Mouse (Mus musculus) cerebral cortex, adult 2 months (tissue): ENCODE data around the gene Casc3.

Experiments
- WGBS: fragments of 180-500 bp; shearing (Covaris S2); methylation state at CpG from one replicate; pipeline ENCODE4 v1.1.7; 2018; 5-methylcytosine and 5-hydroxymethylcytosine counted together

Gene Casc3

DNA sequence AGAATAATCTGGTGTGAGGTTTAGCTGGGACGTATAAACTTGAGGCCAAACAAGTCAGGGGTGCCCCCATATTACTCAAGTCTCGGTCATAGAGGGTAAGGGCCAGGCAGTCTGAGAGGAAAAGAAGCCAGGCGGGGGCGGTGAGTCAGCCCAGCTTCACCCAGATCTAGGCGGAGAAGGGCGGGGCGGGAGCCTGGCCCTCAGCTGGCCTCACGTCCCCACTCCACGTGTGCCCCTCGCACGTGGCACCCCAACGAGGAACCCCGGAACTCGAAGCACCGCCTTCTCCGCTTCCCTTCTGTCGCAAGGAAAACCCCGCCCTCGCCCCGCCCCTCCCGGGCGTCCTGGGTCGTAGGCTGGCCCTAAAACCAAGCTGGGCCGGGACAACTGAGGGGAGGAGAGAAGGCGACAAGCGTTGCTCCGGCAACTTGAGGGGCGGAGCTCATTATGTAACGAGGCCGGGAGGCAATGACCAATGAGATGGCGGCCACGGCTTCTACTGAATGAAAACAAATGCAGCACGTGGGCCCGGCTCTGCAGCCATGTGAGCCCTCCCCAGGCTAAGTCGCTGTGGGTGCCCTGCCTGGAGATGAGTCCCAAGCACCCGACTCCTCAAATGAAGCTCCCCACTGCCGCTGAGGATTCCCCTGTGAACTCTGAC is 30.9 kb upstream of the Casc3 start:
- WGBS = under 1% methylated on average over 37 of the region's 37 CpGs

DNA sequence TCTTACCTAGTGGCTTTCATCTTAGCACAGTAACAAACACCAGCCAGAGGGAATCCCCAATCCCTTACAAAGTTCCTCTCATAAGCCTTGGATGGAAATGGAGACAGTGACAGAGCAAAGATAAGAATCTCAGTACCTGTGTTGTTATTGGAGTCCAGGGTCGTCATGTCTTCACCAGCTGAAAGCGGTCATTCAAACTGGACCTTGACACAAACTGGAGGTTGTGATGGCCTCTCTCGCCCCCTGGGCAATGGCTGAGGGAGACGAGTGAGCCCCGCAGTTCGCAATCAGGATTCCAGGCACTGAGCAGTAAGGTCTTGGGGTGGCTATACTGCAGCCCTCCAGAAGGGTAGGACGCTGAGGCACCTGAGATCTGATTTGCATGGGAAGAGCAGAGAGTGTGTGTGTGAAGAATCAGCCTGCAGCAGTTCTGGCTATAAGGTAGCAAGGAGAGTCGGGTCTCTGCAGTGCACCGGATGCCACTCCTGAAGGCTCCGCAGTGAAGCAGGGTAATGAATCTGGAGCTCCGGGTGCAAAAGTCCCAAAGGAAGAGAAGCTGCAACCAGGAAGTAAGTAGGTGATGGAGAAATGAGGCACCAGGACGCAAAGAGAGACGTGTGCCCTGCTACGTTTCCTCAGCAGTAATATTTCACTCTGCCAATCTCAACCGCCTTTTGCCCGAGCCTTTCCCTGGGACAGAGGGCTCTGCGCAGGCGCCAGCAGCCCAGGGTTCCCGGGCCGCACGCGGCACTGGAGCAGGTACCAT is 29.9 kb upstream of the Casc3 start, which contains the start of gene Nr1d1:
Nr1d1 (minus strand) TSS at position 752 of the 766 bp plus-strand sequence.
- WGBS = under 1% methylated on average over 22 of the region's 22 CpGs

- WGBS = 3% methylated on average over 15 of the region's 15 CpGs
These were observed 29.2 kb upstream of the Casc3 start for GRCm38 (mm10) chr11:98775348-98776051.

DNA sequence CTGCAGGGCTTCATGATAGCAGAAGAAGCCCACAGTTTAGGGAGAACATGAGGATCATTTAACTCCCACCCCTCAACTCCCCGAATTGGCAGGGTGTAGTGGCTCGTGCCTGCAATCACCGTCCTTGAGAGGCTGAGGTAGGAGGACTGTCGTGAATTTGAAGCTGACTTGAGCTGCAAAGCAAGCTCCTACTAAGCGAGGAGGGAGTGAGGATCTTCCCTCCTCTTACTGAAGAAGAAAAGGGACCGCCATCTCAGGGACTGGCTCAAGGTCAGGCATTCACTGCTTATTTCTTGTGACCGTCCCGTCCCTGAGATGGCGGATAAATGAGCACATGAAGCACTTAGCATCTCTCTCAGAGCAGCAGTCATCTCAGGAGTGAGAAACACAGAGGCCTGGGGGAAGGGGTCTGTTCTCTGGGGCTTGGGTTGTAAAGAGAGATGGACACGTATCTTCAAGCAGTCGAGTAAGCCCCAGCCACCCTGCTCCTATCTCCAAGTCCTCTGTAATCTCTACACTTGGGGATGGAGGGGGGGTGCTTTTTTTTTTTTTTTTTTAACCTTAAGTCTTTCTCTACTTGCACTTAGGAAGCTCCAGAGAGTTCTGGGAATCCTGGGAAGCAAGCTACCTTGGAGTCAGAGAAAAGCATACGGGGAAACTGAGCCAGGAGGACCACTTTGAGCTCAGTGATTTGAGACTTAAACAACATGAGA is 28.5 kb upstream of the Casc3 start:
- WGBS = 41% methylated on average over 12 of the region's 12 CpGs

GRCm38 (mm10) chr11:98776843-98777590 is 27.7 kb upstream of the Casc3 start:
- 34% methylated on average over 9 of the region's 9 CpGs for WGBS

GRCm38 (mm10) chr11:98781851-98782512 is 22.7 kb upstream of the Casc3 start:
- 17% methylated on average over 13 of the region's 14 CpGs for WGBS

- WGBS = 6% methylated on average over 17 of the region's 17 CpGs
These were observed 22.0 kb upstream of the Casc3 start for GRCm38 (mm10) chr11:98782651-98783235.

DNA sequence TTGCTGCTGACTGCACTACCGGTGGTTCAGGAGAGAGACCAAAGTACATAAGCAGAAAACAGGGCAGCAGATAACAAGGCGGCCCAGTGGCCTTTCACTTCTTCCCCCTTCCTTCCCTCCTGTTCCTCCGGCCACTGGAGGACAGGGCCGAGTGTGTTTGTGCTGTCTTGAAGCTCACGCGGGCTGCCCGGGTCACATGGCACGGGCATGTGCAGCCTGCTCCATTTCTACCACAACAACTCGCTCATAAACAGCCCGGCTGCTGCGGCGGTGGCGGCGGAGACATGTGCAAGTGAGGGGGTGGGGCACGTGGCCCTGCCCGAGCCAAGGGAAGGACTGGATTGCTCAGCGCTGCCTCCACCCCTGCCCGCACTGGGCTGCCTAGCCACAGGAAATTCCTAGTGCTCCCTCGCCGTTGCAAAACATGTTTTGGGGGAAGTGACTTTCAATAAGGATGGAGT is 21.4 kb upstream of the Casc3 start:
- WGBS = under 1% methylated on average over 20 of the region's 20 CpGs

GRCm38 (mm10) chr11:98784139-98784538 is 20.6 kb upstream of the Casc3 start:
- 75% methylated on average over 4 of the region's 4 CpGs for WGBS

GRCm38 (mm10) chr11:98785214-98785613 is 19.5 kb upstream of the Casc3 start:
- 31% methylated on average over 10 of the region's 10 CpGs for WGBS

DNA sequence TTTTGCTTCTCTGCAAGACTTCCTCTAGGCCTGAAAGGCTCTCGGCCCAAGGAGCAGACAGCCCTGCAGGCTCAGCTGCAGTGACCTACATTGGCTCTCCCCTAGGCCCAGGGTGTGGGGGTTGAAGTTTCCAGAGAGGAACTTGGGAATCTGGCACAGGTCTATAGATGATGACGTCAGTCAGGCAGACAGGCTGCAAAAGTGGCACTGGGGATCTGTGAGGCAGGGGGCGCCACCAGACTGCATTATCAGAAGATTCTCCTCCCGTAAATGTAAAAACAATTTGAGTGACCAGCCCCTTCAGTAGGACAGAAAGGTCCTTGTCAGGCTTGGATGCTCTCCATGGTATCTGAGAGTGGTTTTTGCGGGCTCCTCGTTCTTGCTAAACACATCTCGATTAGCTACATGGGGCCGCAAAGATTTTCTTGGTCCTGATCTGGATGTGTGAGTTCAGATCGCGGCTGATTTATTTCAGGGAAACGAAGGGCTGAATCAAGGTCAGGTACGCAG is 18.9 kb upstream of the Casc3 start:
- WGBS = under 1% methylated on average over 12 of the region's 12 CpGs

DNA sequence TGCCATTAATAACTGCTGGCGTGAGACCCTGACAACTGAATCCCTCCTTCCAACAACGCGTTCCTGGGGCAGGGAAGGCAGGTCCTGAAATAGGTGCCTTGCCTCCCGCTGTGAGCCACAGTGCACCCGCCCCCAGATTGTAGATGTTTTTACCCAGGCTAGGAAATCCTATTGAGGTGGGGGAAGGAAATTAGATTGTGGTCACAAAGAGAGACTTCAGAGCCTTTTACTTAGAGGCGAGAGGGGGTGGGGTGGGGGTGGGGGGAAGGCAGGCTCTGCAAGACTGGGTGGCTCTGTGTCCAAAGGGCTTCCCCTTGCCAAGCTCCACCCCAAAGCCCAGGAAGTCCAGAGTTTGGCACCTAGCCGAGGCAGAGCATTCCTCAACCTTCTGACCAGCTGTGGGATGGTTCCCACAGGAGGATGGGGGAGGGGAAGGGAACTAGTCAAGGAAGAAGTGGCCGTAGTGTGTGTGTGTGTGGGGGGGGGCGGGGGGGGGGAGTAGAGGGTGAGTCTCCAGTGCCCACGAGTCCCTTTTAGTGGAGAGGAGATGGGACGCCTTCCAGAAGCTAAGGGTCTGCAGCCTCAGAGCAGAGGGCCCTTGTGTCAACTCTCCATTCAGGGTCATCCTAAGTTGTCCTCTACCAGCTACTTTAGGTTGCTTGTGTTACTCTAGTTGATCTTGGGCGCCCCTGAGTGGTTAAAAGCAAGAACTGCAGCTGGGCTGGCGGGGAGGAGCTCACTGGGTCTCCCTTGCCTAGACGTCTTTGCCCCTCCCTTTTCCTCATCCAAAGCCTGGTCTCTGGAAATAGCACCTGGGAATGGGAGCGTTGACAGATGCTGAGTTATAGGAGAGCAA is 18.1 kb upstream of the Casc3 start:
- under 1% methylated on average over 15 of the region's 15 CpGs for WGBS

GRCm38 (mm10) chr11:98787229-98787628 is 17.5 kb upstream of the Casc3 start:
- 21% methylated on average over 7 of the region's 7 CpGs for WGBS

- WGBS = 80% methylated on average over 1 of the region's 1 CpGs
These were observed 17.0 kb upstream of the Casc3 start for GRCm38 (mm10) chr11:98787691-98788090.

GRCm38 (mm10) chr11:98788139-98788538 is 16.6 kb upstream of the Casc3 start:
- WGBS = 88% methylated on average over 5 of the region's 5 CpGs

DNA sequence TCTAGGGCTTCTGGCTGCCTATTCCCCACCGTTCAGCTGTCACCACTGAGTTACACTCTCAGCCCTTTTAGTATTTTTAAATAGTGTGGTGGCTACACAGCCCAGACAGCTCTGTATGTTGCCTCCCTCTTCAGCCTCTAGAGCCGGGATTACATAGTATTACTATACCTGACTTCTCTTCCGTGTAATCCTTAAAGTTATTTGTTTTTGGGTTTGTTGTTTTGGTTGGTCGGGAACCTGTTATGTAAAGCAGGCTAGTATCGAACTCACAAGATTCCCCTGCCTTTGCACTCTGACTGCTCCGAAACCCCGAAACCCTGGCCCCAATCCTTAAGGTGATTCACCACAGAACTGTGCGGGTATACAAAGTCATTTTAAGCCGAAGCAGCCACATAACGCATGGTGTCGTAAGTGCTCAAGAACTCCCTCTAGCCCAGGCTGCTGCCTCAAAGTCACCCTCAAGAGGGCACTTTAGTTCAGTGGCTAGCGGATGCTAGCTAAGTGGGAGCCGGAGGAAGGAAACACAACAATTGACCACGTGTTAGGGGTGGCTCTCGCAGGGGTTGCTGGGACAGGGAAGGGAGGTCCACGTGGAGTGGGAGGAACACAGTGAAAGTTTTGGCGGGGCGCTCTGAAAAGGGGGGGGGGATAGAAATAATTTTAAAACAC is 16.0 kb upstream of the Casc3 start:
- WGBS = 3% methylated on average over 18 of the region's 18 CpGs

DNA sequence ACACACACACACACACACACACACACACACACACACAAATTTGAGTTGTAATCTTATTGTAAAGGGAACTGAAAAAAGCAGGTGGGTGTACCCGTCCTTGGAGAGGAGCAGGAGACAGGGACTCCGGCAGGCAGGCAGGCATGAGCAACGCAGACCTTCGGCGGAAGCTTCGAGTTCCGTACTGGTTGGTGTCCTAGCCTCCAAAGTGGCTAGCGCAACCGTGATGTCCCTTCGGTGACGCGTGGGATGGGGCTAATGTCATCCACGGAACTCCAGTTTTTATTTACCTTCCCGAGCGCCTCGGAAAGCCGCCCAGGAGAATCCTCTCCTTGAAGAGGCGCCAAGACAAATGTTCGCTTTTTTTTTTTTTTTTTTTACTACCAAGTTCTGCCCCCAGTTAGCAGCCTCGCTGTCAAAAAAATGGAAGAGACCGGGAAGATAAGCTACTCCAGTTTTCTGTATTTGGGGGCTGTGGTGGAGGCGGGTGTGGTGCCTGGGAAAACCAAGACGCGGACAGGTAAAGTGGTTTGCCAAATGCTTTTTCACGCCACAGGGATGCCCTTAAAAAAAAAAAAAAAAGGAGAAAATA is 15.4 kb upstream of the Casc3 start:
- WGBS = 1% methylated on average over 25 of the region's 25 CpGs

GRCm38 (mm10) chr11:98789824-98790223 is 14.9 kb upstream of the Casc3 start:
- 32% methylated on average over 5 of the region's 5 CpGs for WGBS
